Mouse (Mus musculus): Measurements from ENCODE around the gene Chst3.

DNA sequence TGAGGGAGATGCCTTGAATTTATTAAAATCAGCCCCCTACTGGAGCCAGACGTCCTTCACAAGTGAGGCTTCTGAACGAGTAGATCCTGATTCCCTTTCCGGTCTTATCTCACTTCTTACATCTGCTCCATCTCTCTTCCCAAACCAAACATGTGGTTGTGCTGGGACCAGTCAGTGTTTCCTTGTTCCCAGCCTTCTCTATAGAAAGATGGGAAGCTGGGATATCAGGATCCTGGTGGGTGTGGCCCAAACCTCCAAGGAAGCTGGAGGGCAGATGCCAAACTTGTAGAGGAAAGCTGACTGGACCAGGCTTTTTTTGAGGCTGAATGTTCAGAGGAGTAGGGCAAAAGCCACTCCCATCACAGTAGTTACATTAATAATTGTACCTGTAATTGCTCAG is 44.6 kb downstream of the Chst3 start:
- TF ChIP-seq CTCF (IDR thresholded peaks at IDR 0.05; ENCODE audit: extremely low read depth, insufficient read depth, insufficient read length, insufficient replicate concordance), result no peak
- no peak for TF ChIP-seq POLR2A (IDR thresholded peaks at IDR 0.05; ENCODE audit: low read depth, low read length)
